Mouse (Mus musculus) stomach, embryonic 16.5 days (tissue): ENCODE results near the gene Dvl2. TPM values are rescaled to one million over a fixed set of nuclear protein-coding genes. Genes with fewer than 3 reads are reported as not detected.
A peak's percentile ranks its signal among the peaks of the same experiment; 100 is the strongest.

ENCODE experiments used
- ATAC-seq: fragments of 200-750 bp; cut with Nextera tagmentation; 2 replicates; pipeline ENCODE4 v1.8.0; 2017; ENCODE audit warnings: moderate number of reproducible peaks, moderate TSS enrichment; ENCODE audit not compliant: insufficient read depth, low FRiP score
- H3K27ac ChIP-seq: fragments of 300-500 bp; sonication (generic); 2 replicates; pipeline ENCODE4 v1.5.1; 2014; ENCODE audit warnings: low read length
- H3K27me3 ChIP-seq: fragments of 300-500 bp; sonication (generic); 2 replicates; pipeline ENCODE4 v1.6.1; 2014; ENCODE audit warnings: low read length, control low read depth, mixed read lengths; ENCODE audit not compliant: control insufficient read depth, insufficient read depth
- H3K36me3 ChIP-seq: fragments of 300-500 bp; sonication (generic); 2 replicates; pipeline ENCODE4 v1.6.1; 2014; ENCODE audit warnings: low read length; ENCODE audit not compliant: control insufficient read depth, insufficient read depth
- H3K4me1 ChIP-seq: fragments of 300-500 bp; sonication (generic); 2 replicates; pipeline ENCODE4 v1.6.1; 2014; ENCODE audit warnings: low read length, control low read depth, mixed read lengths; ENCODE audit not compliant: control insufficient read depth, insufficient read depth
- H3K4me2 ChIP-seq: fragments of 300-500 bp; sonication (generic); 2 replicates; pipeline ENCODE4 v1.6.1; 2014; ENCODE audit warnings: low read depth, low read length, mixed read lengths
- H3K4me3 ChIP-seq: fragments of 300-500 bp; sonication (generic); replicated peaks from 2 replicates; pipeline ENCODE4 v1.5.1; 2014; ENCODE audit warnings: mild to moderate bottlenecking, low read length
- H3K9ac ChIP-seq: fragments of 300-500 bp; sonication (generic); 2 replicates; pipeline ENCODE4 v1.6.1; 2014; ENCODE audit warnings: low read length
- H3K9me3 ChIP-seq: fragments of 300-500 bp; sonication (generic); replicated peaks from 2 replicates; pipeline ENCODE4 v1.6.1; 2016; ENCODE audit warnings: low read length, control low read depth; ENCODE audit not compliant: control insufficient read depth
- WGBS: fragments of 180-500 bp; shearing (Covaris S2); extraction: QIAGEN DNeasy Blood & Tissue Kit; methylation state at CpG from one replicate; pipeline ENCODE4 v1.1.7; 2014; 5-methylcytosine and 5-hydroxymethylcytosine counted together
- polyA plus RNA-seq: library from polyadenylated mRNA; unstranded; fragments of >200 nt; fragmentation: Nextera tagmentation; extraction: Ambion mirVana; gene quantifications from 2 replicates; pipeline ENCODE4 v1.2.1, GENCODE M21; 2015

Gene Dvl2
- polyA plus RNA-seq, 1 experiment from 2014 or later: 22.3 TPM

GRCm38 (mm10) chr11:70019495-70020021 lies 19.2 kb downstream of the Dvl2 start:
- H3K4me1 ChIP-seq: peaks cover 40% of the 10 kb centered on the region
- H3K9me3 ChIP-seq: no peaks in the 10 kb centered on the region
- ATAC-seq: no peak
- no peaks in the 10 kb centered on the region for H3K27me3 ChIP-seq
- H3K4me3 ChIP-seq: peak overlapping the region; percentile 68
- WGBS: 33% methylated on average over 2 of the region's 2 CpGs
- H3K36me3 ChIP-seq: no peaks in the 10 kb centered on the region
- H3K27ac ChIP-seq: peak overlapping the region; percentile 72
- peak overlapping the region; percentile 92 for H3K9ac ChIP-seq
- H3K4me2 ChIP-seq: peak overlapping the region; percentile 91

GRCm38 (mm10) chr11:70020022-70020631 lies 19.7 kb downstream of the Dvl2 start:
- WGBS: 18% methylated on average over 7 of the region's 8 CpGs
- no peak for ATAC-seq
- Histone ChIP-seq H3K9ac (peak overlapping the region; percentile 46), H3K4me1 (peaks cover 38% of the 10 kb centered on the region), H3K9me3 (no peaks in the 10 kb centered on the region), H3K4me3 (peak overlapping the region; percentile 68), H3K27me3 (no peaks in the 10 kb centered on the region), H3K27ac (peak overlapping the region; percentile 72), H3K4me2 (peak overlapping the region; percentile 91), H3K36me3 (no peaks in the 10 kb centered on the region)

DNA sequence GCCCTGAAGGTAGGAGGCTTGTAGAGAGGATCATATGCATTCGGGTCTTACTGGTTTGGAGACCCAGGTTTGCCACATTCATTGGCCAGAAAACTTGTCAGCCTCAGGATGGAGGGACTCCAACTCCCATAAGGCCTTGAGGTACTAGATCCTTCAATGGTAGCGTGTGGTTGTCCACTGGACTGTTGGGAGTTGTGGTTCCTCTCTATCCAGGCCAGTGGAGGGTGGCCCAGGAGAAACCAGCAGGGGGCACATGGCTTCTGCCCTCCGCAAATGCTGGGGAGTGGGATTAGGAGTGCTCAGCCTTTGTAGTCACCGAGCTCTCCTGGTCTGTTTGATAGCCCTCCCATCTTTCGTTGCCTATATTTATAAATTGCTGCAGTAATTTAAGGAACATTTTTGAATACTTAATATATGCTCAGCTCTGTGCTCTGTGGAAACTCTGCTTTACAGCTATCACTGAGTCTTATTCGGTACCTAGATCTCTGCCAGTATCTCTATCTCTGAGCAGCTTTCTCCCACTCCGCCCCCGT lies 20.4 kb downstream of the Dvl2 start:
- under 1% methylated on average over 8 of the region's 8 CpGs for WGBS

DNA sequence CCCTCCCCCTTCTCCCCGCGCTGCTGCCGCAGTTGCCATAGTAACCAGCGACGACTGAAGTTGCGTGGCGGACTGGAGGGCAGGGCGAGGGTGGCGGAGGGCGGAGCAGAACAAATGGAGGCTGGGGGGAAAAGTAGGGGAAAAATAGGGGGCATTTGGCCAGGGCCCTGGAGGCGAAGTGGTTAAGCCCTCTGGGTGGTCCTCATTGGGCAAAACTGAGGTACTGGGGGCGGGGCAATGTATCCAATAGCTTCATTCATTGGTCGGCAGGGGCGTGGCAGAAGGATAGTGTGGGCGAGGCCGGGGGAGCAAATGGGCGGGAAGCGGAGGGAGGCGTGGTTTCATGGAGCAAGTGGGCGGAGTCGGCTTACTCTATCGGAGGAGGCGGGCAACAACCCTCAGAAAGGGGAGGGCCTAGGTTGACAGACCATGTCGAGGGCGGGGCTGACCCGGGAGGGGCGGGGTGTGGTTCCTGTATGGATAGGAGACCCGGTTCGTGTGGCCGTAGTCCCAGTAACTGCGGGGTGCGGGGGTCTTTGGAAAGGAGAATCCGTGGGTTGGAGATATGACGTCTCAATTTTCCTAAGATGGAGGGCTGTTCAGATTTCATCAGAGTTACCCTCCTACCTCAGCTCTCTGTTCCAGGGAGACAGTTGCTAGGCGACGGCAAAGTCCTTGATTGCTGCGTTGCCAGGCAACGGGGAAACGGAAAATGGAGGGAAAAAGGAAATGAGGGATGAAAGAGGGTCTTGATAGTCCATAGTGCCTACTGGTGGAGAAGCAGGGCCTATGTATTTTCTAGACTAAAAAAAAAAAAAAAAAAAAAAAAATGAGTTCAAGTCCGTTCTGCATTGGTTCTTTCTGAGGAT lies 21.1 kb downstream of the Dvl2 start:
- no peaks in the 10 kb centered on the region for H3K9me3 ChIP-seq
- 2% methylated on average over 40 of the region's 40 CpGs for WGBS
- peak overlapping the region; percentile 72 for H3K27ac ChIP-seq
- peak overlapping the region; percentile 91 for H3K4me2 ChIP-seq
- no peaks in the 10 kb centered on the region for H3K36me3 ChIP-seq
- no peaks in the 10 kb centered on the region for H3K27me3 ChIP-seq
- ATAC-seq: peak; percentile 85
- H3K4me1 ChIP-seq: peaks cover 49% of the 10 kb centered on the region
- peak overlapping the region; percentile 68 for H3K4me3 ChIP-seq
- peak overlapping the region; percentile 62 for H3K9ac ChIP-seq

More for the DNA sequence above, 20.4 kb downstream of the Dvl2 start:
- Histone ChIP-seq H3K27ac (peak overlapping the region; percentile 72), H3K4me2 (peak overlapping the region; percentile 91), H3K36me3 (no peaks in the 10 kb centered on the region), H3K4me3 (peak overlapping the region; percentile 68), H3K4me1 (peaks cover 42% of the 10 kb centered on the region), H3K27me3 (no peaks in the 10 kb centered on the region), H3K9me3 (no peaks in the 10 kb centered on the region), H3K9ac (peak overlapping the region; percentile 62)
- peak; percentile 84 for ATAC-seq

- WGBS: 5% methylated on average over 26 of the region's 29 CpGs
- ATAC-seq: no peak
- no peaks in the 10 kb centered on the region for H3K27me3 ChIP-seq
- H3K4me2 ChIP-seq: peak overlapping the region; percentile 57
- peaks cover 59% of the 10 kb centered on the region for H3K4me1 ChIP-seq
- H3K9me3 ChIP-seq: no peaks in the 10 kb centered on the region
- H3K36me3 ChIP-seq: no peaks in the 10 kb centered on the region
- H3K4me3 ChIP-seq: peak overlapping the region; percentile 41
- H3K27ac ChIP-seq: peak overlapping the region; percentile 34; the same call in 1 of the 2 replicates
- H3K9ac ChIP-seq: peak overlapping the region; percentile 66
Observed at GRCm38 (mm10) chr11:70023481-70024150, 23.2 kb downstream of the Dvl2 start.

- no peaks in the 10 kb centered on the region for H3K36me3 ChIP-seq
- peak overlapping the region; percentile 41 for H3K4me3 ChIP-seq
- peak overlapping the region; percentile 57 for H3K4me2 ChIP-seq
- ATAC-seq: no peak
- WGBS: 15% methylated on average over 6 of the region's 6 CpGs
- no peaks in the 10 kb centered on the region for H3K9me3 ChIP-seq
- H3K4me1 ChIP-seq: peaks cover 58% of the 10 kb centered on the region
- H3K27me3 ChIP-seq: no peaks in the 10 kb centered on the region
- peak overlapping the region; percentile 66 for H3K9ac ChIP-seq
- peak overlapping the region; percentile 34 for H3K27ac ChIP-seq
Observed at GRCm38 (mm10) chr11:70024151-70024514, 23.7 kb downstream of the Dvl2 start.

DNA sequence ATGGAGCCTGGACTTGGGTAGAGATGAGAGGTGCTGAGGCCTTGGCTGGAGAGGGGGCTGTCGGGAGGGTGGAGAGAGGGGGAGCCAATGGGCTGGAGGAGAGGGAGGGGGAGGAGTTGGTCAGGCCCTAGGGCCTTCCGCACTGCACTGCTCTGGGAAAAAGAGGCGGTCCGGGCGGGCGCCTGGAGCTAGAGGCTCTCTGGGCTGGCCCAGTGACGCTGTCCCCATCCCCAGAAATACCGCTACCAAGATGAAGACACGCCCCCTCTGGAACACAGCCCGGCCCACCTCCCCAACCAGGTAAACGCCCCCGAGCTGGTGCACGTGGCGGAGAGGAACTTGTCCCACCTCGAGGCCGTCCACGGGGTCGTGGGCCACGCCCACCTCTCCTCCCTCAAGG lies 26.3 kb downstream of the Dvl2 start:
- Histone ChIP-seq H3K4me2 (peak overlapping the region; percentile 65), H3K9ac (peak overlapping the region; percentile 41), H3K9me3 (no peaks in the 10 kb centered on the region), H3K4me1 (peaks cover 48% of the 10 kb centered on the region), H3K27me3 (no peaks in the 10 kb centered on the region), H3K27ac (peak overlapping the region; percentile 60), H3K4me3 (peak overlapping the region; percentile 37), H3K36me3 (no peaks in the 10 kb centered on the region)
- WGBS: 6% methylated on average over 19 of the region's 19 CpGs
- peak; percentile 65 for ATAC-seq

GRCm38 (mm10) chr11:70027397-70027796 lies 27.0 kb downstream of the Dvl2 start:
- H3K27me3 ChIP-seq: no peaks in the 10 kb centered on the region
- ATAC-seq: no peak
- peak overlapping the region; percentile 39 for H3K9ac ChIP-seq
- peaks cover 48% of the 10 kb centered on the region for H3K4me1 ChIP-seq
- no peaks in the 10 kb centered on the region for H3K9me3 ChIP-seq
- 35% methylated on average over 9 of the region's 9 CpGs for WGBS
- H3K4me3 ChIP-seq: peak overlapping the region; percentile 37
- H3K27ac ChIP-seq: peak overlapping the region; percentile 60
- no peaks in the 10 kb centered on the region for H3K36me3 ChIP-seq
- peak overlapping the region; percentile 65 for H3K4me2 ChIP-seq
